Mouse (Mus musculus): Measurements from ENCODE around the gene Csmd2. TPM values are rescaled to one million over a fixed set of nuclear protein-coding genes. Genes with fewer than 3 reads are reported as not detected.

Gene Csmd2
- polyA plus RNA-seq, 1 experiment = 0.02 TPM

DNA sequence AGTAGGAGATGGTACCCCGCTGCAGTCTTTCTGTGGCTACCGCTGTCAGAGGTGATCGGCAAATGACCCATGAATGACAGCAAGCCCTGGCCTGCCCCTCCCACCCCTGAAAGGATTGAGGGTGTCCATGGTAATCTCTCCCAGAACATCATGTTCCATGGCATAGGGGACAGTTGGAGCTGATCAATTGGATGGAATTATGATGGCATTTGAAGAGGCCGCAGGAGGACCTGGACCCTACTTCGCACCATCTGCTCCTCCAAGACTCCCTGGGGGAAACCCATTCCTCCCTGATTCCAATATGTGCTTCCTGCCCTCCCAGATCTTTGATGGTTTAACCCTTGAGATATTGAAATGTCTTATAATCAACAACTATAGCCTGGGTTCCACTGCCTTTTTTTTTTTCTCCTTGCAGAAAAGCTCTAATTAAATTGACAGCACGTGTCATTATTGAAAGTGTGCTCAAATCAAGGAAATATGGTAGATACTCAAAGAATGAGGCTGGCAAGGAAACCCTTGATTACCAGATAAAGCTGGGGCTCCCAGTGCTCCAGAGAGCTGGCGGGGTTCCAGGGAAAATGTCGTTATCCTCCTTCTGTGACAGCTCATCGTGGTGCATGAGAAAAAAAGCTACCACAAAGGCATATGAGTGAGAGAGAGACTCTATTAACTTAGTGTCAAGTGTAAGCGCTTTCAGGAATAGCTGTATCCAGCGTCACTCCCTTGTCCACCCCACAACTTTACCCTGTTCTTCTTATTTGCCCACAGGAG lies 145.4 kb downstream of the Csmd2 start:
- no peak for DNase-seq (ENCODE audit: low read depth, low spot score)
- WGBS = 76% methylated on average over 11 of the region's 11 CpGs

DNA sequence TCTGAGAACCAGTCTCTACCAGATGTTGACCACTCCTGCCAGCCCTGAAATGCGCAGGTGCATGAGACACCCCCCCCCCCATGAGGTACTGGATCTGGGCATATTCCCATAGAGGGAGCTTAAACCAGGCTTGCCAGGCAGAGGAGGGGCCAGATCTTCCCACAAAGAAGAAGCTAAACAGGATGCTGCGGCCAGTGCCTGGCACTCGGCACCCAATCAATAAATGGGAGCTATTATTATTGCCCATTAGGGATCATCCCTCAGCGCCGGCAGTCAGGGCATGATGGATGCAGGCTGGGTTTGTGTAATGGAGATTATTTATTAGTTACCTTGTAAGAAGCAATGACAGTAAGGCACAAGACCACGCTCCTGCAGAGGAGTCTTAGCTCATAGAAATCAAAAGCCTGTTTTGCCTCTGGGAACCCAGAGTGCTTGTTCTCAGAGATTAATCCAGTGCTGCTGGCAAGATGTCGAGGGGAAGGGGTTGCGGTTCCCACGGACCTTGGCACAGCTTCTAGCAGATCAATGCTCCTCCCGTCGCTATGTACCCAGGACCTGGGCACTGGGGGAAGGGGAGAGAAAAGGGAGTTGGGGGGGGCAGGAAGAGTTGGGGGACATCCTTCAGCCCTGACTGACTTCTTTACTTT lies 146.8 kb downstream of the Csmd2 start:
- no peak for DNase-seq (ENCODE audit: low read depth, low spot score)
- 83% methylated on average over 11 of the region's 11 CpGs for WGBS

DNA sequence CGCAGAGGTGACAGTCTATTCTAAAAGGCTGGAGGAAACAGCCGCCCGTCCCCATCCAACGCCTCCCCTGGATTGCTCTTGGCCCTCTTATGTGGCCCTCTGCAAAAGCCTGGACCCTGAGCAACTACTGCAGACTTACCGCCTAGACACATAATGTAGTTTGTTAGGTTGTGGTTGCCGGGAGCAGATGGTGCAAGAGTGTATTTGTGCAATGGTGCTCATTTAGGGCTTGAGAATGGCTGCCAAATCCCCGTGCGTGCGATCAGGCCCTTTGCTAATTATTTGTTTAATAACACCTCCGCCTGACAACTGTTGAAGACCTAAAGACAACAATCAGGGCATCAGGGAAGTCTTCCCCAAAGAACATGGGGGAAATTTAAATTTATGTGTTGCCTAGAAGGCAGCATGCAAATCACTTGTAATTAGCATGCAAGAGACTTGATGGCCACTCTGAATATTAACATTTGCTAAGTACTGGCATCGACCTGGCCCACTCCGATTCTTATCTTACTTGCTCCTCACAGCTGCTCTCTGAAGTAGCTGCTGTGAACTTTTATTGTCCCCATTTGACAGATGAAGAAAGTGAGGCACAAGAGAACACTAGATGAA lies 147.5 kb downstream of the Csmd2 start:
- DNase-seq (ENCODE audit: low read depth, low spot score) = no peak
- WGBS = 75% methylated on average over 12 of the region's 12 CpGs

DNA sequence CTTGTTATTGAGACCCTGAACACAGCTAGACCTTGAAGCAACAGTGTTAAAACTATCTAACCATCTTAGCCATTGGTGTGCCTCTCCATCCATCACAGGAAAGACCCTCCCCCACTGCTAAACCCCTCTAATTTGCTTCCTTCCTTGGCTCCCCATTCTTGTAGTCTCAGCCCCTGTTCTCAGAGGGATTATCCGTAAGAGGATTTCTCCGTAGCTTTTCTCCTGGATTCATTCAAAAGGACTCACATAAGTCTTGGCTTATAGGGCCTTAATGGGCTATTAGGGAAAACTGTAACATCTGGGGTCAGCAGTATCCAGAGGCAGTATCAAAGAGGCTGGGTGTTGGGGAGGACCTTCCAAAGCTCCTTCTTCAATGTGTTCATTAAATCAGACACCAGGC lies 152.3 kb downstream of the Csmd2 start:
- no peak for DNase-seq (ENCODE audit: low read depth, low spot score)
- 76% methylated on average over 2 of the region's 2 CpGs for WGBS

DNA sequence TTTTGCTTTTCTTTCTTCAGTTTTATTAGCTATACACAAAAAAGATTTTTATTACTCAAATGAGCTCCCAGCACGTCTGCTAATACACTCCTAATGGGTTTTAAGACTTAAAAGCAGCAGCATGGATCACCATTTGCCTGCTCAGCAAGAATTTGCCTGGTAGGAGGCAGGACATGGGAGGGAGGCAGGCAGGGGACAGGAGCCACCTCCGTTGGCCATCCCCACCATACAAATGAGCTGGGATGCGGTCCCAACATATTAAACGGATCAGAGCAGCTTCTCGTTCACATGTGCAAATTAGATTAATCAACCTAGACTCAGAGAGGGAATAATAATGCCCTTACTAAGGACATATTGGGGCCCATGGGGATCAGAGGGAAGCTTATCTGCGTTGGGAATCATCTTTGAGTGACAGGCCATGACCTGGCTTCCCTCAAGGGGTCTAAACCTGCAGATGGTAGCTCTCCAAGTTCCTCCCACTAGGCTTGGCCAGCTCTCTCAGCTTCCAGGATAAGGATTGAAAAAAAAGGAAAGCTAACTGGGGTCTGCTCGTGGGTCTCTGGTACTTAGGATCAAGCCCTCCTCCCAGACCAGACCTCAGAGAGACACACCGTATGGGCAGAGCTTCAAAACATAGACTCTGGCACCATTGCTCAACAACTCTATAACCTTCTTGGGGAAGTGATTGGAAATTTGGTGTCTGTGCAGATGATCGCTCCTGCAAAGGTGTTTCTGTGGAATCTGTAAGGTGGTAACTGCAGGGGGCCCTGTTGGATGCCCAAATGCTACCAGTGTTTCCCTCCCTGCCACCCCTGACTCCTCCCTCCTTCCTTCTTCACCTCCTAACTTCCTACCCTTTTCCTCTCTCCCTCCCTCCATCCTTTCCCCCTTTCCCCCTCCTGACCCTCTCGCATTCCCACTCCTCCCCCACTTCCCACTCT lies 153.8 kb downstream of the Csmd2 start:
- WGBS = 64% methylated on average over 10 of the region's 10 CpGs
- no peak for DNase-seq (ENCODE audit: low read depth, low spot score)

DNA sequence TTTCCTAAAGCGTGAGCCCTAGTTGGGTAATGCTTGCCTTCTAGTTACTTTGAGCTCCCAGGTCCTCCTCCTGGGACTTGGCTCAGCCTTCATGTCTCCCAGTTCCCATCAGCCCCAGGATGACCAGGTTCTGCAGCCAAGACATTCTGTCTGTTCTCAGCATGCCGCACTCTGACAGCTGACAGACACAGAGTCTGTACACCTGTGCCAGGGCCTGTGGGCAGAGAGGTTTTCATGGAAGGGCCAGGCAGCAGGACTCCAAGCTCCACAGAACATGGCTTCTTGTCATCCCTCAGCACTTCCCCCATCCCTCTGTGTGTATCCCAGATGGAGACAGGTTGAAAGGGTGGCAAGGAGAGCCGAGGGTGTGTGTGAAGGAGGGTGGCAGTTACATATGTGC lies 154.6 kb downstream of the Csmd2 start:
- DNase-seq (ENCODE audit: low read depth, low spot score) = no peak
- 67% methylated on average over 3 of the region's 3 CpGs for WGBS

DNA sequence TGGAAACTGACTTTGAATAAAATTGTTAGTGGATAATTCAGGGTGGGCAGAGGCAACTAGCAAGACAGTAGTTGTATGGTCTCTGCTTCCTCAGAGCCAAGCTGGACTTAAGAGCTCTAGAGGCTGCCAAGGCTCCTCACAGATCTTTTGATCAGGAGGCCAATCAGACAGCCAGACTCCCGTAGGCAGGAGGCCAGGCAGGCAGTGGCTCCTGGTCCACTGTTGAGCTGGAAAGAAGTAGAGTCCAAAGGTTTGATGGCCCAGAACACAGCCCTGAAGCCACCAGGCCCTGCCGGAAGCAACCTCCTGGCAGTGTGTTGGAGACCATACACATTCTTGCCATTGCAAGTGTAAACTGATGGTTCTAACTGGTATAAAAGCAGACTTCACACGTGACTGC lies 155.5 kb downstream of the Csmd2 start:
- no peak for DNase-seq (ENCODE audit: low read depth, low spot score)
- 71% methylated on average over 3 of the region's 3 CpGs for WGBS

DNA sequence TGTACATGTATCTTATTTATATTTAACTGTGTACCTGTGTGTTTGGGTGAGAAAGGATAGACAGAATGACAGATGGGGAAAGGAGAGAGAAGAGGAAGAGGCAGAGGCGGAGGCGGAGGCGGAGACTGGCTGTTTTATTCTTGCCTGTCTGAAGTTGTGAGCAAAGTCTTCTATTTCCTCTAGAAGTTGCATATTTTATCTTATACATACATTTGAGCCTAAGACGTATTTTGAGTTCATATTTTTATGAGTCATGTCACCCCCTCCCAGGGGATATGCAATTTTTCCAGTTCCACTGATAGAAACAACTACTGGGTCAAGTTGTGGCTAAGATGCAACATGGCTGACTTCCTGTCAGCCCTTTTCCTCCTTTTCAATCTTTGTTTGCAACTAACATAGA lies 161.9 kb downstream of the Csmd2 start:
- WGBS = 88% methylated on average over 4 of the region's 4 CpGs

DNA sequence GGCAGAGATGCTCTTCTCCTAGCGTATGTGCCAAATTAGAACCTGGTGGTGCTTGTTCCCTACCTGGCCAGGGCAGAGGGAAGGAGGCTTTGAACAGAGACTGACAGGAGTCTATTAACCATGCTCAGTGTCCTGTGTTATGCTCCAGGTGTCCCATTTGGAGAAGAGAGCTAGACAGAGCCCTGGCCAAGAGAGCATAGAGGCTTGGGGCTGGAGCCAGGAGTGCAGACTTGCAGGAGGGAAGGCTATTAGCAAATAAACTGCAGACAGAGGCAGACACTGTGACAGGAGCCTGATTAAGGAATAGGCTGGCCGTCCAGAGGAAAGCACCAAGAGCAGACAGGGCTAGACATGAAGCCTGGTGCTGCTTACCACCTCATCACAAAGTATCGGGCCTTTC lies 164.4 kb downstream of the Csmd2 start:
- DNase-seq (ENCODE audit: low read depth, low spot score) = no peak
- 69% methylated on average over 3 of the region's 3 CpGs for WGBS

More for the DNA sequence above, 161.9 kb downstream of the Csmd2 start:
- no peak for DNase-seq (ENCODE audit: low read depth, low spot score)

DNA sequence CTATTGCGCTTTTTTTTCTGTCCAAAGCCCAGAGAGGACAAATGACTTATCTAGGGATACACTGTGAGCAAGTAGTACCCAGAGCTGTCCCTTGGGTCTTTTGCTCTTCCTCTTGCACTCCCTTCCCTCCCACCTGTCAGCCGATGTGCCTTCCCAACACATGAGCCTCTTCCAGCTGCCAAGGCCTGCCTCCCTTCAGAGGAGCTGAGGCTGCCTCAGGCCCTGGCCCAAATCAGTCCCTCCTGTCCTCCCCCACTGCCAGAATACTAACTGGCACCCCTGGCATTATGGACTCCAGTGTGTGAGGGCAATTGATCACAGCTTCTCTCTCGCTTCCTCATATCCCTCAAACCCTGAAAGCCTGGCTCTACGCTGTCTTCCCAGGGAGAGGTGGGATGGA lies 165.5 kb downstream of the Csmd2 start:
- WGBS = 88% methylated on average over 4 of the region's 4 CpGs
- DNase-seq (ENCODE audit: low read depth, low spot score) = no peak

DNA sequence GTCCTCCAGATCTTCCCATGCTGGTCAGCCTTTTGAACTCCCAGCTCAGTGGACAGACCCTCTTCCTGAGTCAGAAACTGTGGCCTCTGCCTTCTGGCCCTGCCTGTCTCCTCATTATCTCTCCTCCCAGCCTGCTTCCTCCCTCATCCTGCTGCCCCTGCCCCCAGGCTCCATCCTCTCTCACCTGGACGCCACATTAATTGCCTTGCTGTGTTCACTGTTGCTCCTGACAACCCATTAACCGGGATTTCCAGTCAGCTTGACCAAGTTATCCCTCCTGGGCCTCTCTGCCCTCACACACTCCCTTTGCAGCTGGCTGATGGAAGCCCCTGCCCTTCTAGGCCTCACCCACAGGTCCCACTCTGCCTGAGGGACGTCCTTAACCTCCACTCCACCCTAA lies 167.6 kb downstream of the Csmd2 start:
- WGBS = 13% methylated on average over 3 of the region's 3 CpGs
- DNase-seq (ENCODE audit: low read depth, low spot score) = no peak

DNA sequence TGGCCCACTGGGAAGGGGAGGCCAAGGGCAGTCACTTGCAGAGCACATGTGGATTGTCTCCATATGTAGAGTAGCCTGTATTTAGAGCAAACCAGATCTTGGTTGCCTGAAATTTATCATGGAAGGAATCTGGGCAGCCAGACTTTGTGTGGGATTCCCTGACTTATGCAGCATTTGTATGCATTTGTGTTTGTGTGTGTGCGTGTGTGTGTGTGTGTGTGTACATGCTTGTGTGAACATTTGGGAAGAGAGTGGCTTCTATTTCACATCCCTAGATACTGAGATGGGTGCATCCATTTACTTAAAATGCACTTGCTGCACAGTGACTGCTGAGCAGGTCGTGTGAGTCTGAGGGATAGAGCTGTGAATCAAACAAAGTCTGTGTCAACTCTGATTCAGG lies 173.0 kb downstream of the Csmd2 start:
- no peak for DNase-seq (ENCODE audit: low read depth, low spot score)
- WGBS = 70% methylated on average over 2 of the region's 2 CpGs

DNA sequence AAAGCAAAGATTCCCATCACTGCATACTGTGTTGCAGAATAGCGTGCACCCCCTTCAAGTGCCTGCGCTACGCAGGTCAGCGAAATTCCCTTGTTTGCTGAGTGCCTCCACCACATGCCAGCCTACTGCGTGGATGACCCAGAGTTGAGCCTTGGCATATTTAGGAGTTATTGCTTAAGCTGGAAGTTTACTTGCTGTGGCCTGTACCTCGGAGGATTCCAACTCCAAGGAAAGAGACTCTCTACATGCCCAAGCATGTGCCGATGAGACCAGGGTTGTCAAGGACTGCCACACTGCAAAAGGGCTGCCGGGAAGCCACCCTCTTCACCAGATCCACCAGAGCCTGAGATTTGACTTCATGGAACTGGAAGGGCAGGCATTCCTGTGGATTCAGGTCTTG lies 182.5 kb downstream of the Csmd2 start:
- DNase-seq (ENCODE audit: low read depth, low spot score) = no peak
- WGBS = 92% methylated on average over 8 of the region's 8 CpGs

DNA sequence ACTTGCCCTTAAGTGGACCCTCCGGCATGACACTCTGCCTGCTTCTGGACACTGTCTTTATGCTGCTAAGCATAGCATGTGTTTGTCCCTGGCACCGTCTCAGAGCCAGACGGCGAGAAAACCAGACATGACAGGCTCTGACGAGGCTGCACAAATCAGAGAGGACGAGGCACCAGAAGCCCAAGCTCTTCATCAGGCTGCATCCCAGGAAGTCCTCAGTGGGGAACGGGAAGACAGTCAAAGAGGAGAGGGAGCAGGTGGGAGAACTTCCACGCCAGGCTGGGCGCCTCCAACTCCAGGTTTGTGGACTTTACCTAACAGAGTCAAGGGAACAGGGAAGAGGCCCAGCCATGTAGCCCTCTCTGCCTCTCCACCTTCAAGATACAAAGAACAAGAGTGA lies 183.6 kb downstream of the Csmd2 start:
- 81% methylated on average over 9 of the region's 9 CpGs for WGBS
- DNase-seq (ENCODE audit: low read depth, low spot score) = no peak

DNA sequence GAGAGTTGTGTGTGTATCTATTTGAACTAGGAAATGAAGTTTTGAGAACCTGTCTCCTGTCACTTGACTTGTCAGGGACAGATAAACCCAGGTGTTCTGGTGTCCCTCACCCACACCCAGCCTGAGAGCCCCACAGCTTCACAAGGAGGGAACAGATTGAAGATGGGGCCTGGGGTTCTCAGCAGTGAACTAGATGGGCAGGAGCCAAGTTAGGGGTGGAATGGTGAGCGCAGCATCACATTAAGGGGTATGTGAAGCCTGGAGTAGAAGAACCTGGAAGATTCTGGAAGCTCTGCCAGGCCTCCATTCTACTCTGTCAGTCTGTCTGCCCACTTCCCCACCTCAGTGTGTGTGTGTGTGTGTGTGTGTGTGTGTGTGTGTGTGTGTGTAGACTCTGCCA lies 184.0 kb downstream of the Csmd2 start:
- WGBS = 81% methylated on average over 1 of the region's 1 CpGs
- DNase-seq (ENCODE audit: low read depth, low spot score) = no peak

DNA sequence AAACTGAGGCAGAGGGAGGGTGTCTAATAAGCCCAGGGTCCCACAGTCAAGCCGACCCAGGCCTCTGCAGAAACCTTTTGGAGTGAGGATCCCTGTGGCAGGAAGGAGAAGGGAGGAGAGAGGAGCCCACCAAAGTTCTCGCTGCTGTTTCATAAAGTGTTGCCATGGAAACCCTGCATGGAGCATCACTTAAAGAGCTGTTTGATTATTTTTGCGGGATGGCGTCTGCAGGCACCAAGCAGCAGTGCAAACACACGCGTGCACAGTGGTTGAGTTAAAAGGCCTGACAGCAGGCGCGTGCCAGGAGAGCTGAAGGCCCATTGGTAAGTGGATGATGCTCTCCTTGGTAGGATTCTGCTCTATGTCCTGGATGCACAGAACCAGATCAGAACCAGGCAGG lies 191.3 kb downstream of the Csmd2 start:
- WGBS = 78% methylated on average over 8 of the region's 8 CpGs
- no peak for DNase-seq (ENCODE audit: low read depth, low spot score)

DNA sequence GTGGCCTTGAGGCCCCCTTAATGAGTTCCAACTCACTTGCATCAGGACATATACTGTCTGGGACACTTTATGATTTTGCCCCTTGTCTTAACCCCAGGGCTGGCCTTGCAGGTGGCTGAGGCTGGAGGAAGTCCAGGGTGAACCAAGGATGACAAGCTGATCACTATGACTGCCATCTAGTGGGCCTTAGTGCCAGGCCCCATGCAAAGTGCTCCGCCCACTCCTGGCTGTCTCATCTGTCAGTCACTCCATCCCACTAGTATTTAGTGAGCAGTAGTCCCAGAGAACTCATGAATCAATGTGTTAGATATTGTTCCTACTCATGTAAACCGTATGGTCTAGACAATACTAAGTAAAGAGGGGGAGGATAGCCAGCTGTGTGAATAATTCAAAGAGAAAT lies 191.9 kb downstream of the Csmd2 start:
- 65% methylated on average over 2 of the region's 2 CpGs for WGBS
- no peak for DNase-seq (ENCODE audit: low read depth, low spot score)

DNA sequence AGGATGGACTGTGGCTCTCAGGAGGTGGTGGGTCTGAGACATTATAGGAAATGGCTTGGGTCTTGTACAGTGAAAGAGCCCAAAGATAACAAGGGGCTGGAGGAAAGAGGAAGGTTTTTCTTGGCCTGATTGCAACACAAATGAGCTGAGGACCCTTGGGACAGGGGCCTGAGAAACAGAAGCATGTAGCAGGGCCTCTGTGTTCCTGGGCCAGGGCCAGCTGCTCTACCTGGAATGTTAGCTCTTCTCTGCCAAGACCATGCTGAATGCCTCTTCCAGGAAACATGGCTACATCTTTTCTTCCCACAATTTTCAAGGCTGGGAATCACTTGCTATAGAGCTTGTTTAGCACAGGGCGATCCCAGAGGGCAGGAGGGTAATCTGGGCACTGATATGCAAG lies 197.1 kb downstream of the Csmd2 start:
- no peak for DNase-seq (ENCODE audit: low read depth, low spot score)
- WGBS = 79% methylated on average over 1 of the region's 1 CpGs

DNA sequence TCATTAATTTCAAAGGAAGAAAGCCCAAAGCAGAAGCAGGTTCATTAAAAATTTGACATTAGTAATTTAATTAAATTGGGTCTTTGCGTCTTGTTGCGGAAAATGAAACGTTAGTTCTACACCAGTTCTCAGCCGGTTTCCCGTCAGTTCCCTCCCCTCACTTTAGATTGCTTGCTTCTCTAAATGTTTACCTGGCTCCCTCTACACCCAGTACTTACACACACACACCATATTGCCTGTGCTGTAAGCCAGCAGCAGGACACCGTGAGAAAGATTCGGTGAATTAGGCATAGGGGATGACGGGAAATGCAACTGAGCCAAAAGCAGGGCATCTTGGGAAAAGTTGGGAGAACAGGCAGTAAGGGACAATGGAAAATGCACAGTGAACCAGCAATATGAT lies 206.8 kb downstream of the Csmd2 start:
- WGBS = 89% methylated on average over 8 of the region's 8 CpGs
- no peak for DNase-seq (ENCODE audit: low read depth, low spot score)

DNA sequence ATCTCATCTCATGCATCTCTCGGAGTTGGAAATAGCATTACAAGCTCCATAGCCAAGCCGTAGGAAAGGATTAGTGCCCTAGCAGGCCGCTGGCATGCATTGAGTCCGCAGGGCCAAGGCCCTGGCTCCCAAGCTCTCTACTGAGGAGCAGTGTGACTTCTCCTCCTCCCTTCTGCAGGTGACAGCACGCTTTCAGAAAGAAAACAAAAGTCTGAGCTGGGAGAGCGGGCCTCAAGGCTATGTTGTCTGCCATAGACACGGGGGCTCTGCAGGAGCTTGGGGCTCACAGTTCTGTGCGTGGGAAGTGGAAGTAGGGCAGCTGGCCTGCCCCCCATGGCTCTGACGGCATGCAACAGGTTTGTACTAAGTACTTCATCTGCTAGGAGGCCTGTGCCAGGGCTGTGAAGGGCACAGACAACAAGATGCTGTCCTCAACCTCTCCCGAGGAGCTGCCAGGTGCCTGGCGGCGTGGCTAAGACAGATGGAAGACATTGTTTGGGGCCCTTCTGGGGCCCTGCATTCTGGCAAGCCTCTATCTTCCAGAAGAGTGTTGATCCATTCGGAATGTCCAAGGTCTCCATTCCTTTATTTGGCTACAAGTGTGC lies 230.4 kb downstream of the Csmd2 start:
- DNase-seq (ENCODE audit: low read depth, low spot score) = no peak
- 64% methylated on average over 13 of the region's 13 CpGs for WGBS

All from large intestine, adult 2 months (tissue).